Mouse (Mus musculus): ENCODE measurements around the gene Stat1.

Stat1 gene

DNA sequence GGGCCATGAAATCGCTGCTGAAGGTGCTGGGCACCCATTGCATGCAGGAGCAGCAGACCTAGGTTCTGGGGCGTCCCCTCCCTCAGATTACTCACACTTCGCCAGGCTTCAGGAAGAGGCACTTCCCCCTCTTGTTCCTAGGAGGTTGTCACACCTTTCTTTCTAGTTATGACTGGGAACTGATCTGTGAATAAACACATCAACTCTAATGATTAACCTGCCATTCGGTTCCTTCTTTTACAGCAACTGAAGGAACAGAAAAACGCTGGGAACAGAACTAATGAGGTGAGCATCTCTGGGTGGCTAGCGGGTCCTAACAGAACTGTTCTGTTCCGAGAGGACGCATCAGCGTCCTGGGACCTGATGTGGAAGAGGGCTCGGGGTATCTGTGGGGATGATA lies 25.7 kb downstream of the Stat1 start:
- DNase-seq (ENCODE audit: low read depth, low spot score) = no peak
- Histone ChIP-seq H3K36me3 (ENCODE audit: control insufficient read depth, insufficient read depth, low read length, poor library complexity, severe bottlenecking) (peaks cover 33% of the 10 kb centered on the region), H3K27me3 (ENCODE audit: control insufficient read depth, insufficient read depth, low read length, poor library complexity, severe bottlenecking) (no peaks in the 10 kb centered on the region)

DNA sequence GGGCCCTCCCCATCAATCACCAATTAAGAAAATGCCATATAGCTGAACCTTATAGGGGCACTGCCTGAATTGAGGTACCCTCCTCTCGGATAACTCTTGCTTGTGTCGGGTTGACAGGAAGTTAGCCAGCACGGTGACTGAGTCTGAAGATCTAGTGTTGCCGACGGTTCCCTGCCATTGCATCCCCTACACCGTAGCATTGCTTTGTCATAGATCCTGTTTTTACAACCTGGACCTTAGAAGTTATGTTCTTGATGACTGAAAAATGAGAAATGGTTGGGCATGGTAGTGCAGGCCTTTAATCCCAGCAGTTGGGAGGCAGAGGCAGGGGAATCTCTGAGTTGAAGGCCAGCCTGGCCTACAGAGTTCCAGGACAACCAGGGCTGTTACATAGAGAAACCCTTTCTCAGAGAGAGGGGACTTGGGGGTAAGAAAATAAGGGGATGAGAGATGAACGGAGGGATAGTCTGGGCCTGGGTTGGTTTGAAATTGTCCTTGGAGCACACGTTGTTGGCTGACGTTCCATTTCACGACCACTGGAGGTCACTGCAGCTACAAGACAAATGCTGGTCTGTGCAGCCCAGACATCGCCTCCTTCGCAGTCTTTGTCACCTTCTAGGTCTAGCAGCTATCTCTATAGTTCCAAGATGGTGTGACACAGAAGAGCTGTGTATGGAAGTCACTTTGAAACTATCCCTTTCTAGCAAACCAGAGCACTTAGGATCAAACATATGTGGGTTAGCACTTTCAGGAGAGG lies 27.2 kb downstream of the Stat1 start:
- Histone ChIP-seq H3K36me3 (ENCODE audit: control insufficient read depth, insufficient read depth, low read length, poor library complexity, severe bottlenecking) (peaks cover 30% of the 10 kb centered on the region), H3K27me3 (ENCODE audit: control insufficient read depth, insufficient read depth, low read length, poor library complexity, severe bottlenecking) (no peaks in the 10 kb centered on the region)
- peak; percentile 58 for DNase-seq (ENCODE audit: low read depth, low spot score)

DNA sequence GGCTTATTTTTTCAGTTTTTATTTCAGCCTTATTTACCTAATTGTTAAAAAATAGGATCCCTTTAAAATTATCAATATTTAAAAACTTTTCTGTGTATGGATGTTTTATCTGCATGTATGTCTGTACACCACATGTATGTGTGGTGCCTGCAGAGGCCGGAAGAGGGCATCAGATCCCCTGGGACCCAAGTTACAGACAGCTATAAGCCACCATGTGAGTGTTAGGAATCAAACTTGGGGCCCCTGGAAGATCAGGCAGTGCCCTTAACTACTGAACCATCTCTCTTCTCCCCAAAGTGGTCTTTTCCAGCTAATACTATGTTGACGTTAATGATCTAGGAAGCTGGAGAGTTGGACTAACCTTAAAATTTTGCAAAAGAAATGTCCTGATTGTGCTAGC lies 28.2 kb downstream of the Stat1 start:
- DNase-seq (ENCODE audit: low read depth, low spot score) = no peak
- H3K36me3 ChIP-seq (ENCODE audit: control insufficient read depth, insufficient read depth, low read length, poor library complexity, severe bottlenecking) = peaks cover 37% of the 10 kb centered on the region
- no peaks in the 10 kb centered on the region for H3K27me3 ChIP-seq (ENCODE audit: control insufficient read depth, insufficient read depth, low read length, poor library complexity, severe bottlenecking)

DNA sequence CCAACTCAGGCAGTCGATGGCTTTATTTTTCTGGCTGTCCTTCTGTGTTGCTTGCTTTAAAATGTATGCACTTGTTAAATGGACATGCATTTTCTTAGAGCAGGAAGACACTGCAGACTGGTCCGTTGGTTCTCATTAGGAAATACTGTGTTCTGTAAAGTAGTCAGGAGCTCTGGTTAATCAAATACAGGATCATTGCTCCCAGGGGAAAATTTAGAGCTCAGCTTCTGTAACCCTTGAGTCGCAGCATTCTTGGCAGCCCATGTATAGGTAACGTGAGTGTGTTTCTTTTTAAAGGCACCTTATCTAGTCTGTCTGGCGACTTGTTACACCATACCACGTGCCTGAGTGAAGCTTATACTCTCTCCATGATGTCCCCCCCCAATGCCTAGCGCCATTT lies 28.9 kb downstream of the Stat1 start:
- H3K27me3 ChIP-seq (ENCODE audit: control insufficient read depth, insufficient read depth, low read length, poor library complexity, severe bottlenecking) = no peaks in the 10 kb centered on the region
- DNase-seq (ENCODE audit: low read depth, low spot score) = no peak
- H3K36me3 ChIP-seq (ENCODE audit: control insufficient read depth, insufficient read depth, low read length, poor library complexity, severe bottlenecking) = peaks cover 40% of the 10 kb centered on the region

DNA sequence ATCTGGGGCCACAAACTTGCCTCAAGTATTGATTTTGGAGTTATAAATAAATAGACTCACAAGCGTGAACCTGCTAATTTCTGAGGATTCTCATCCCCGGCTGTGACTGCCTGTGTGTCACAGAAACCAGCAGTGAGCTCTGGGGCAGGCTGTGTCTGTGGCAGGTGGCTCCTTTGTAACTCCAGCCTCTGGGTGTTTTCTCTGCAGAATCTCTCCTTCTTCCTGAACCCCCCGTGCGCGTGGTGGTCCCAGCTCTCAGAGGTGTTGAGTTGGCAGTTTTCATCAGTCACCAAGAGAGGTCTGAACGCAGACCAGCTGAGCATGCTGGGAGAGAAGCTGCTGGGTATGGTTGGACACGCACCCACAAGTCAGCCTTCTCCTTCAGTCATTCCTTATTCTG lies 29.5 kb downstream of the Stat1 start:
- no peak for DNase-seq (ENCODE audit: low read depth, low spot score)
- Histone ChIP-seq H3K36me3 (ENCODE audit: control insufficient read depth, insufficient read depth, low read length, poor library complexity, severe bottlenecking) (peaks cover 42% of the 10 kb centered on the region), H3K27me3 (ENCODE audit: control insufficient read depth, insufficient read depth, low read length, poor library complexity, severe bottlenecking) (no peaks in the 10 kb centered on the region)

DNA sequence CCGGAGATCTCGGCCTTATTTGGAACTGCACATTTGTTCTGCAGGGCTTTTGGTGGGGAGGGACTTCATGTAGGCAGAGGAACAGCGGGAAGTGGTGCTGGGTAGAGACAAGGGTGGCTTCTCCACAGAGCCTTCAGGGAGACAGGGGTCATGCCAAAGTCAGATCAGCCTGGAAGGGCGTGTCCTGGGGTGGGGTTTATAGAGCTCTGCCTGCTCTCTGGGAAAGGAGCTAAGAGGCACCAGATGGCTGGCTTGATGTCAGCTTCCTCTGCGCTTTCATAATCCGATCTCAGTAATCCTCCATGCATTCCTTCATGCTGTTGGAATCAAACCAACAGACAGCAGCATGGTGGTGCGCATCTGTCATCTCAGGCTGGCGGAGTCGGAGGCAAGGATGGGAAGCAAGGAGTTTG lies 30.7 kb downstream of the Stat1 start:
- H3K27me3 ChIP-seq (ENCODE audit: control insufficient read depth, insufficient read depth, low read length, poor library complexity, severe bottlenecking) = no peaks in the 10 kb centered on the region
- H3K36me3 ChIP-seq (ENCODE audit: control insufficient read depth, insufficient read depth, low read length, poor library complexity, severe bottlenecking) = peaks cover 35% of the 10 kb centered on the region
- no peak for DNase-seq (ENCODE audit: low read depth, low spot score)

DNA sequence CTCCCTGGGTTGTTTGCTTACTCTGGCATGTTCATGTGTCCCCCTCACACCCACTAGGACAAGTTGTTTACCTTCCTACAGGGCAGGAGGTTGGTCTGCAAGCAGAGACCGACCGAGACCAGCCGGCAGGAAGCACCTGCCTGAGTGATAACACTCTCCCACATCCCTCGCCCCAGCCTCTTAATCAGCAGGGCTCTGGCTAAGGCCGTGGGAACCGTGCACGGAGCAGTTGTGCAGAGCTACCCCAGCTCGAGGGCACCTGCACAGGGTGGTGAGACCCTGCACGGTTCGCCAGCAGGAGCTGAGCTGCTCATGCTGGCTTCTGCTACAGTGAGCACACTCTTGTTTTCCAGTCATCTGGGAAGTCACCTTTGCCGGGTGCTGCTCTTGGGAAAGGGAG lies 31.4 kb downstream of the Stat1 start:
- DNase-seq (ENCODE audit: low read depth, low spot score) = no peak
- peaks cover 31% of the 10 kb centered on the region for H3K36me3 ChIP-seq (ENCODE audit: control insufficient read depth, insufficient read depth, low read length, poor library complexity, severe bottlenecking)
- H3K27me3 ChIP-seq (ENCODE audit: control insufficient read depth, insufficient read depth, low read length, poor library complexity, severe bottlenecking) = no peaks in the 10 kb centered on the region

DNA sequence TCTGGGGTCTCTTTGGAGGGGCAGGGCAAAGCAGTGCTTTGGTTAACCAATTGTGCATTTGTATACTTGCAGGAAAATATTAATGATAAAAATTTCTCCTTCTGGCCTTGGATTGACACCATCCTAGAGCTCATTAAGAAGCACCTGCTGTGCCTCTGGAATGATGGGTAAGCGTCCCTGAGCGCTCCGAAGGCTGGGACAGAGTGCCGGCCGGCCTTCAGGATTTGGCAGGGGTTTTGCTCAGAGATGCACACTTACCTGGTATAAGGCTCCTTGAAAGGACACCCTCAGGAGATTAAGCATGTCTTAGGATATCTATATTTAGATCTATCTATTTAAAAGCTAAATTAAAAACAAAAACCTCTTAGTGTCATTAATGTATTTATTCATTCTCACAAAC lies 31.9 kb downstream of the Stat1 start:
- no peaks in the 10 kb centered on the region for H3K27me3 ChIP-seq (ENCODE audit: control insufficient read depth, insufficient read depth, low read length, poor library complexity, severe bottlenecking)
- DNase-seq (ENCODE audit: low read depth, low spot score) = no peak
- peaks cover 29% of the 10 kb centered on the region for H3K36me3 ChIP-seq (ENCODE audit: control insufficient read depth, insufficient read depth, low read length, poor library complexity, severe bottlenecking)

DNA sequence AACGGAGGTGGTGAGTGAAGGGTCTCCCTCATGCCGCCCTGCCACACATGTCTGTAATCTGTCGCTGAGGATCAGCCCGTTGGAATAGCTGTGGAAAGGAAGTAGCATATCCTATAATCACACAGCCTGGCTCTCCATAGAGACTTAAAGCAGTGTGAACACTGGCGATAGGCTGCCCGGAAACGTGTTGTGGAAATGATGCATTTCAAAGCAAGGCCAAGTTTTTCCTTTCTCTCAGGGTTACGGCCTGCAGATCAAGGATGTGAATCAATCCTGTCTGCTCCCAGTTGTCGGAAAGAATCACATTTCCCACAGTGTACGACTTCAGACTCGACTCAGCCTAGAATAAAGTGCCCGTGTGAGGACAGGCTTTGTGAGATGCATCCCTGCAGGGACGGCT lies 33.1 kb downstream of the Stat1 start:
- H3K27me3 ChIP-seq (ENCODE audit: control insufficient read depth, insufficient read depth, low read length, poor library complexity, severe bottlenecking) = no peaks in the 10 kb centered on the region
- H3K36me3 ChIP-seq (ENCODE audit: control insufficient read depth, insufficient read depth, low read length, poor library complexity, severe bottlenecking) = peaks cover 35% of the 10 kb centered on the region
- no peak for DNase-seq (ENCODE audit: low read depth, low spot score)

DNA sequence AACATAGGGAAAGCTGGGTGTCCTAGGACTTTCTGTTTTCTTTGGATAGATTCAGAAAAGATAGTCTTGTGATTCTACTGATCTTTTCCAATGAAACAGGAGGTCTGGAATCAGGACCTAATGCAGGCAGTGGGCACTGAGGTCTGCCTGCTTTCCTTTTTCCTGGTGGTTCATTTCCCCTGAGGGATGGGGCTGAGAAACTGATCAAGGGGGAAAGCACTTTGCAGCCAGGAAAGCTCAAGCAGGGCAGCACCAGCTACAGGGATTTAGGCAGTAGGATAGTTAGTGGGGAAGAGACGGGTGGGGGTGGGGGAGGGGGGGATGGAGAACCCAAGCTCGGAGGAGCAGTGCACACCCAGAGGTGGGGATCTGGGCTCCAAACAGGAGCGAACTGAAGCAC lies 33.7 kb downstream of the Stat1 start:
- Histone ChIP-seq H3K36me3 (ENCODE audit: control insufficient read depth, insufficient read depth, low read length, poor library complexity, severe bottlenecking) (peaks cover 36% of the 10 kb centered on the region), H3K27me3 (ENCODE audit: control insufficient read depth, insufficient read depth, low read length, poor library complexity, severe bottlenecking) (no peaks in the 10 kb centered on the region)
- DNase-seq (ENCODE audit: low read depth, low spot score) = no peak

DNA sequence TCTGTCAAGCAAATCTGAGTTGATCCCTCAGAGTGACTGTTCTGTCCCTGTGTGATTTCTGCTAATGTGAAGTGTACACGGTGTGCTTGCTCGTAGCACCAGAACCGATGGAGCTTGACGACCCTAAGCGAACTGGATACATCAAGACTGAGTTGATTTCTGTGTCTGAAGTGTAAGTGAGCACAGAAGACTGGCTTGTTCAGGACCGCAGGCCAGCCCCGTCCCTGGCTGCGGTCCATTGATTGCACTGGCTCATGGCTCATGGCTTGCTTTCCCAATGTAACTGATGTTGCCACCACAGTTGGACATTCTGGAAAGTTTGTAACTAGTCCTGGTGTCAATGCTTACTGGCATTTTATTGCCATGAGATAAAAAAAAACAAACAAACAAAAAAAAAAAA lies 35.6 kb downstream of the Stat1 start:
- DNase-seq (ENCODE audit: low read depth, low spot score) = no peak

DNA sequence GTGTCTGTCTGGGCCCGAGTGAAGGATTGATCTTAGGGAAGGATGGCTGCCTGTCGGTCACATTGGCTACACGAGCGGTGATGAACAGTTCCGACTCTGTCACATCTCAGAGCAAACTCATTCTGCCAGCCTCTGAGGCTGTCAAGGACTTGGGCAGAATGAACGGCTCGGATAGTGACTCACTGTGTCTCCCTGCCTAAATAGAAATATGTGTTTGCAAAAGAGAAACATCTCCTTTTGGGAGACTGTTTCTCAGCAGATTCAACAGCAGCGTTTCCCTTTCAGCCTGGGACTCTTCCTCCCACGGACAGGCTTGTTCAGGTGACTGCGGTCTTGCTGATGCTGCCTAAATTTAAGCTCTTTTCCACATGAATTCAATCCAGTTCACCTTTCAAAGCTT lies 37.1 kb downstream of the Stat1 start:
- Histone ChIP-seq H3K27me3 (ENCODE audit: control insufficient read depth, insufficient read depth, low read length, poor library complexity, severe bottlenecking) (no peaks in the 10 kb centered on the region), H3K36me3 (ENCODE audit: control insufficient read depth, insufficient read depth, low read length, poor library complexity, severe bottlenecking) (peaks cover 34% of the 10 kb centered on the region)
- no peak for DNase-seq (ENCODE audit: low read depth, low spot score)

More for the DNA sequence above, 35.6 kb downstream of the Stat1 start:
- Histone ChIP-seq H3K27me3 (ENCODE audit: control insufficient read depth, insufficient read depth, low read length, poor library complexity, severe bottlenecking) (no peaks in the 10 kb centered on the region), H3K36me3 (ENCODE audit: control insufficient read depth, insufficient read depth, low read length, poor library complexity, severe bottlenecking) (peaks cover 33% of the 10 kb centered on the region)

DNA sequence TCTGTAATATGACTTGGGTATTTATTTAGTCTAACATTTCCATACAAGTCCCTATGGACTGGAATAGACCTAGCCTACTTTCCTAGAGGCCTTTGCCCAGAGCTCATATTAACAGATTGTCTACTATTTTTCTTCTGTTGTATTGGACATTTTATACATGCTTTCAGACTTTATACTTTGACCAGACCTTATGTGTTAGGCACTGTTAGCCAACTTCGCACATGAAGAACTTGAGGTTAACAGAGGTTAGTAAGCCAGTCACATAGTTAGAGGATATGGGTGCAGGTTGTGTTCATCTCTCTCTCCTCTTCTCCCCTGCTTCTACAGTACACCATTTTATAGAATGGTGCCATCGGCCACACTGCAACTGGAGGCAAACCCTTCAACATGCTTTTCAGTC lies 38.8 kb downstream of the Stat1 start:
- DNase-seq (ENCODE audit: low read depth, low spot score) = no peak
- Histone ChIP-seq H3K36me3 (ENCODE audit: control insufficient read depth, insufficient read depth, low read length, poor library complexity, severe bottlenecking) (peaks cover 28% of the 10 kb centered on the region), H3K27me3 (ENCODE audit: control insufficient read depth, insufficient read depth, low read length, poor library complexity, severe bottlenecking) (no peaks in the 10 kb centered on the region)

DNA sequence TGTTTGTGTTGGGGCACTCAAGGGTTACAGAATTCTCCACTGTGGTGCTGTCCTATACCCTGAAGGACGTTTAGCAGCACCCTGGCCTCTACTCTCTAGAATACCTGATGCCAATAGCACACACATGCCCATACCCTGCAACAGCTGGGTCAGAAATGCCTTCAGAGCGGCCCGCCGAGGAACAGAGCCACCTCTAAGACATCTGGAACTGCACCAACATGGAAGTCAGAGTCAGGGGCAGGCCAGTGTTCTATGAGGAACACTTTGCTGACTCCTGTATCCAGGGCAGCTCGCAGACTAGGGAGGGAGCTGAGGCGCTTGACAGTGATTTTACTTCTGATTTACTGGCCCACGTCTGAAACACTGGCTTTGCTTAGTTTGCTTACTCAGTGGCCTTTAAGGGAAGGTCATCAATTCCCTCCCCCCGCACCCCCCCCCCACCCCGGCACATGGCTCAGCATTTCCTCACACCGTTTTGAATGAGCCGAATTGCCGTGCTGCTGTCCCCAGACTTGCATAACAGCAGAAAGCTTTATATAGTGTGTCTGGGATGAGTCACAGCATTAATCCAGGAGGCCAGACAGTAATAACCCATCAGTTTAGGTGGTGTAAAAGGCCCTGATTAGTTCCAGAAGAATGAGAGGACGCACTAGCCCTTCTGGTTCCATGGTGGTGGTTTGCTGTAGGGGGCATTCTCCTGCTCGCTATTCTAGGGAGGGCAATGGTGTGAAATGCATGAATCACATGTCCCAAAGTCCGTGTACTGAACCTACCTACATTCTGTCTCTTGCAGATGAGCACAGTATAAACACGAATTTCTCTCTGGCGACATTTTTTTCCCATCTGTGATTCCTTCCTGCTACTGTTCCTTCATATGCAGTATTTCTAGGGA lies 39.5 kb downstream of the Stat1 start:
- H3K27me3 ChIP-seq (ENCODE audit: control insufficient read depth, insufficient read depth, low read length, poor library complexity, severe bottlenecking) = no peaks in the 10 kb centered on the region
- no peak for DNase-seq (ENCODE audit: low read depth, low spot score)
- peaks cover 30% of the 10 kb centered on the region for H3K36me3 ChIP-seq (ENCODE audit: control insufficient read depth, insufficient read depth, low read length, poor library complexity, severe bottlenecking)

DNA sequence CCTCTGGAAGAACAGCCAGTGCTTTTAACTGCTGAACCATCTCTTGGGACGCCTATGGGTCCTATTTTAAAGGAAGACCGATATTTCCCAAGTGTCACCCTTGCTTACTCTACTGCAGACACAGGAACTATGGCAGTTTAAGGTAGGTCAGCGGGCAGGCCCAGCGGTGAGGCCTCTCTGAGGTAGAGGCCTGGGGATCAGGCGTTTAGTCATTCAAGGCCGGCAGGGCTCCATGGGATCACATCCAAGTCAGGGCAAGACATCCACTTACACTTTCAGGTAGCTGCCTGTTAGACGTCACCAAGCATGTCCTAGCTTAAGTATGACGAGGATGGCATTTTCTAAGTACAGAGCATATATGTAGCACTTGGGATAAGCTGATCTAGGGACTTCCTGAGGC lies 41.9 kb downstream of the Stat1 start:
- Histone ChIP-seq H3K36me3 (ENCODE audit: control insufficient read depth, insufficient read depth, low read length, poor library complexity, severe bottlenecking) (peaks cover 33% of the 10 kb centered on the region), H3K27me3 (ENCODE audit: control insufficient read depth, insufficient read depth, low read length, poor library complexity, severe bottlenecking) (no peaks in the 10 kb centered on the region)
- no peak for DNase-seq (ENCODE audit: low read depth, low spot score)
